Mouse (Mus musculus) embryonic fibroblast, embryonic 13.5 days (primary cell): Measurements from ENCODE around the gene Yars.

ENCODE experiments used
- CTCF ChIP-seq: IDR thresholded peaks from 2 replicates; pipeline ENCODE4 v1.5.1; 2011; ENCODE audit warnings: mild to moderate bottlenecking, control low read depth, low read length, moderate library complexity, borderline replicate concordance; ENCODE audit not compliant: insufficient read depth
- POLR2A ChIP-seq: IDR thresholded peaks from 2 replicates; pipeline ENCODE4 v1.6.1; 2011; ENCODE audit warnings: low read depth, mild to moderate bottlenecking, control low read depth, low read length, moderate library complexity

DNA sequence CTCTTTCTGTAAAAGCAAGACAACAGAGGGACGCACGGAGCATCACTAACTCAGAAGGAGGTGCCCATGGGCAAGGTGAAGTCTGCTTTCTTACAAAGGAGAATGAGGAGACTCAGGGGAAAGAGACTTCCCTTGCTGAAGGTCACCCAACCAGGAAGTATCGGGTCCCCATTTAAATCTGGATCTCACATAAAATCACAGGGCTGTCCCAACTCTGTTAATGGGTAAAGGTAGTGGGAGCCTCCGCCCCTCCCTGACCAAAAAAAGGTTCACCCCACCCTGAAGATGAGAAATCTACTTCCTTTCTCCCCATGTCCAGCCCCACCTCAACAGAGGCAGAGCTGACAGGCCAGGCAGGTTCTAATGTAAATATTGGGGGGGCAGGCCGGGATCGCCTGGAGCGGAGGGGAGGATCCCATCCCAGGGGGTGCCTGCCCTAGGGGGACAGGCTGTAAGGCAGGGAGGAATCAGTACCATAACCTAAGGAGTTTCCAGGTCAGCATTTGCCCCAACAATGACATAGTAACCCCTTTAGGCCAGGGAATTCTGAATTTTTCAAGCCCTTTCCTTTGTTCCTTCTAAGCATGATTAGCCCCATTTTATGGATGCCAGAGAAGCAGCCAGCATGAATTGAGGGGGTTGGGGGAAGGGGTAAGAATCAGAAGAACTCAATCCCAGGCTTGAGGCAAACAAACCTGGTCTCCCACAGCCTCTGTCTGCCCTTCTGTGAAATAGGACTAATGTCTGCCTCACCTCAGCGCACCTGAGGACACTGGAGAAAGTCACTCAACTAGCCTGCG is 43.2 kb downstream of the Yars start:
- TF ChIP-seq POLR2A (no peak), CTCF (no peak)
